Mouse (Mus musculus): ENCODE measurements around the gene P4hb. TPM values are rescaled to one million over a fixed set of nuclear protein-coding genes. Genes with fewer than 3 reads are reported as not detected.
"Not testable (repeated sequence)": the region's sequence is repeated elsewhere in the genome, so short reads cannot be mapped to it uniquely, and the experiment has no call there.

P4hb gene
- total RNA-seq, 2 experiments from 2014 or later, result 238 to 247 TPM

GRCm38 (mm10) chr11:120575046-120575445, 2.0 kb upstream of the P4hb start:
- intact Hi-C loops (cut with DNase I), result loop anchor here (5.0 kb wide), 1 partner anchor 137 kb away; the partner anchor contains the start of genes Cenpx and Lrrc45
- DNase-seq, result no peak

- intact Hi-C loops (cut with DNase I), result no loop called here
- no peak for DNase-seq
These were observed 1.2 kb upstream of the P4hb start for GRCm38 (mm10) chr11:120574278-120574600.

GRCm38 (mm10) chr11:120573585-120574277, 678 bp upstream of the P4hb start:
- no peak for DNase-seq
- intact Hi-C loops (cut with DNase I), result no loop called here

- no peak for DNase-seq
- intact Hi-C loops (cut with DNase I), result no loop called here
These were observed 669 bp downstream of the P4hb start for GRCm38 (mm10) chr11:120572417-120572751.

GRCm38 (mm10) chr11:120571754-120572416, 1.2 kb downstream of the P4hb start:
- intact Hi-C loops (cut with DNase I), result no loop called here
- no peak for DNase-seq

GRCm38 (mm10) chr11:120571122-120571521, 1.9 kb downstream of the P4hb start:
- intact Hi-C loops (cut with DNase I), result no loop called here
- no peak for DNase-seq

GRCm38 (mm10) chr11:120568324-120568723, 4.7 kb downstream of the P4hb start:
- intact Hi-C loops (cut with DNase I), result no loop called here

GRCm38 (mm10) chr11:120565114-120565513, 7.9 kb downstream of the P4hb start:
- no peak for DNase-seq
- intact Hi-C loops (cut with DNase I), result no loop called here

More at GRCm38 (mm10) chr11:120568324-120568723, 4.7 kb downstream of the P4hb start:
- no peak for DNase-seq

- intact Hi-C loops (cut with DNase I), result no loop called here
- DNase-seq, result no peak
These were observed 10.1 kb downstream of the P4hb start for GRCm38 (mm10) chr11:120562949-120563348.

- intact Hi-C loops (cut with DNase I), result no loop called here
These were observed 11.9 kb downstream of the P4hb start for GRCm38 (mm10) chr11:120560952-120561728.

GRCm38 (mm10) chr11:120558843-120559242, 14.2 kb downstream of the P4hb start:
- DNase-seq; intact Hi-C loops (cut with DNase I): not testable (repeated sequence)

More at GRCm38 (mm10) chr11:120560952-120561728, 11.9 kb downstream of the P4hb start:
- DNase-seq, result no peak

GRCm38 (mm10) chr11:120555260-120555659, 17.8 kb downstream of the P4hb start:
- intact Hi-C loops (cut with DNase I), result no loop called here
- DNase-seq, result no peak

- DNase-seq, result no peak
- intact Hi-C loops (cut with DNase I), result no loop called here
These were observed 18.2 kb downstream of the P4hb start for GRCm38 (mm10) chr11:120554834-120555233.

GRCm38 (mm10) chr11:120552736-120553135, 20.3 kb downstream of the P4hb start:
- intact Hi-C loops (cut with DNase I), result no loop called here
- DNase-seq, result no peak

- intact Hi-C loops (cut with DNase I), result no loop called here
- DNase-seq, result no peak
These were observed 22.1 kb downstream of the P4hb start, which contains the start of gene Ppp1r27 for GRCm38 (mm10) chr11:120550810-120551440. TSS of gene Ppp1r27 (minus strand) at chr11:120551132.

- intact Hi-C loops (cut with DNase I), result loop anchor here (2.0 kb wide), 1 partner anchor 29 kb away; no protein-coding TSS in a partner anchor
- no peak for DNase-seq
These were observed 22.9 kb downstream of the P4hb start for GRCm38 (mm10) chr11:120549986-120550809.

GRCm38 (mm10) chr11:120549168-120549945, 23.7 kb downstream of the P4hb start, which contains the start of gene Mcrip1:
TSS of gene Mcrip1 (minus strand) at chr11:120549727.
- intact Hi-C loops (cut with DNase I), result loop anchor here (2.0 kb wide), 1 partner anchor 29 kb away; no protein-coding TSS in a partner anchor

GRCm38 (mm10) chr11:120548786-120549167, 24.3 kb downstream of the P4hb start:
- intact Hi-C loops (cut with DNase I), result loop anchor here (2.0 kb wide), 1 partner anchor 28 kb away; no protein-coding TSS in a partner anchor

More at GRCm38 (mm10) chr11:120549168-120549945, 23.7 kb downstream of the P4hb start, which contains the start of gene Mcrip1:
- peak; percentile 97 to 98 for DNase-seq

GRCm38 (mm10) chr11:120548214-120548613, 24.8 kb downstream of the P4hb start:
- intact Hi-C loops (cut with DNase I), result loop anchor here (2.0 kb wide), 1 partner anchor 27 kb away; no protein-coding TSS in a partner anchor

More at GRCm38 (mm10) chr11:120548786-120549167, 24.3 kb downstream of the P4hb start:
- DNase-seq, result no peak

More at GRCm38 (mm10) chr11:120548214-120548613, 24.8 kb downstream of the P4hb start:
- DNase-seq, result no peak

Measured in heart, postnatal 14 days (tissue).